Mouse (Mus musculus): ENCODE results near the gene Itgb5.

GRCm38 (mm10) chr16:33940095-33940494, 110.6 kb downstream of the Itgb5 start:
- TF ChIP-seq USF2 (conservative IDR thresholded peaks at IDR 0.05; ENCODE audit: low read depth, low read length): no peak
- no peak for TF ChIP-seq ETS1 (conservative IDR thresholded peaks at IDR 0.05; ENCODE audit: low read depth, low read length)
- TF ChIP-seq EP300 (IDR thresholded peaks at IDR 0.05; ENCODE audit: low read length): no peak
- TF ChIP-seq MAFK (IDR thresholded peaks at IDR 0.05; ENCODE audit: insufficient replicate concordance, low read length): no peak
- no peak for TF ChIP-seq CTCF (conservative IDR thresholded peaks at IDR 0.05 in 1 of 2, IDR thresholded peaks at IDR 0.05 in 1 of 2; ENCODE audit: low read depth in 2 of 2, low read length in 2 of 2)
- TF ChIP-seq POLR2A (IDR thresholded peaks at IDR 0.05; ENCODE audit: low read depth, low read length): no peak
- no peak for TF ChIP-seq MAX (IDR thresholded peaks at IDR 0.05; ENCODE audit: low read length)
- no peak for TF ChIP-seq TCF12 (IDR thresholded peaks at IDR 0.05; ENCODE audit: low read depth, low read length)
- no peak for TF ChIP-seq ZC3H11A (IDR thresholded peaks at IDR 0.05; ENCODE audit: low read depth, low read length)

Data from CH12.LX (cell line).